Mouse (Mus musculus) myocyte (in vitro differentiated cells): ENCODE measurements around the gene Sept4.

Experiments
- CEBPB ChIP-seq: IDR thresholded peaks from 2 replicates; pipeline ENCODE4 v1.6.1; 2011; ENCODE audit warnings: mild to moderate bottlenecking, moderate library complexity; ENCODE audit not compliant: poor library complexity, insufficient read depth, severe bottlenecking
- E2F4 ChIP-seq: IDR thresholded peaks from one replicate; pipeline ENCODE4 v1.6.1; 2011; ENCODE audit warnings: mild to moderate bottlenecking, control low read depth, moderate library complexity; ENCODE audit not compliant: insufficient read depth
- MAX ChIP-seq: IDR thresholded peaks from one replicate; pipeline ENCODE4 v1.6.1; 2011; ENCODE audit warnings: low read depth, mild to moderate bottlenecking, control low read depth
- MYOD1 ChIP-seq, 3 experiments: IDR thresholded peaks; one replicate each; pipeline ENCODE4 v1.6.1; 2011; ENCODE audit warnings: control low read depth in 2 of 3, low read depth in 2 of 3, mild to moderate bottlenecking in 2 of 3, moderate library complexity in 1 of 3; ENCODE audit not compliant: insufficient read length in 2 of 3, control insufficient read depth in 1 of 3
- POLR2A ChIP-seq: IDR thresholded peaks from one replicate; pipeline ENCODE4 v1.6.1; 2011; ENCODE audit warnings: low read depth, mild to moderate bottlenecking, control low read depth, moderate library complexity; ENCODE audit not compliant: insufficient read length
- REST ChIP-seq: IDR thresholded peaks from one replicate; pipeline ENCODE4 v1.6.1; 2011; ENCODE audit warnings: mild to moderate bottlenecking, control low read depth, moderate library complexity; ENCODE audit not compliant: insufficient read depth, insufficient read length
- TCF12 ChIP-seq: IDR thresholded peaks from one replicate; pipeline ENCODE4 v1.6.1; 2011; ENCODE audit warnings: mild to moderate bottlenecking, control low read depth; ENCODE audit not compliant: poor library complexity, insufficient read depth, severe bottlenecking
- USF1 ChIP-seq: IDR thresholded peaks from one replicate; pipeline ENCODE4 v1.6.1; 2011; ENCODE audit warnings: low read depth, mild to moderate bottlenecking, control low read depth, moderate library complexity

DNA sequence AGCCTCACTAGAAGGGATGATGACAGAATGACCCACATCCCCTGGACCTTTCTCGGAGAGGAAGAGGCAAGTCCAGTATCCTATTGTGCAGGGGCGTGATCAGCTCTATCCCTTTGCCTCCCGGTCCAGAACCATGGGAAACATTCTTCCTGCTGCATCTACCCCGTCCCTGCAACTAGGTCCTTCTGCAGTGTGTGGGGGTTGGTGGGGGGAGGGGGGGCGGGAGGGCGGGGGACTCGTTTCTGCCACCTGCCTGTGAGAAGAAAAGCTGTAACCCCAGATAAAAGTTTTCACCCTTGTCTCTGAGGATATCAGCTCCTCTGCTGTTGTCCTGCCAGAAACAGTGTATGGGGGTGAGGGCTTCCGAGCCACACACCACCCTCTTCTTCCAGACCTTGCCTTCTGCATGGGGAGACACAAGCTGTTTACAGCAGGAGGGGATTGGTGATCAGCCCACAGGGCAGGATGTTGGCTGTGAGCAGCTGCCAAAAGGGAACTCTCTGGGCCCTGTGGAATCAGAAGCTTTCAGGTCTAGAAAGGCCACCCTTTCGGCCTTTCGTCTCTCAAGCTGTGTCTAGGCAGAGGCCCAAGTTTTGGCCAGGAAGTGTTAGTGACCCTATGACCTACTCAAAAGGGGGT is 10.4 kb downstream of the Sept4 start:
- no peak for TF ChIP-seq REST
- no peak for TF ChIP-seq TCF12
- TF ChIP-seq E2F4, result no peak
- no peak for TF ChIP-seq POLR2A
- TF ChIP-seq MAX, result no peak
- TF ChIP-seq MYOD1 (IDR thresholded peaks at IDR 0.05; ENCODE audit: control insufficient read depth in 1 of 3, insufficient read length in 2 of 3, low read depth in 2 of 3), result no peak
- no peak for TF ChIP-seq USF1
- TF ChIP-seq CEBPB, result no peak
